22 mouse cellular contexts compared by ENCODE assay signal in genomic region chr15:86798474-86799178, GRCm38 (mm10).
A peak's percentile ranks its signal among the peaks of the same experiment; 100 is the strongest.
DNase-seq lines count a peak whose midpoint lies in the region; ATAC-seq lines count a peak whose summit lies in the region.
"Had no signal": no experiment of that assay in that cellular context is flagged by ENCODE, and none has a peak within 500 bp of the region (broad histone marks: within the 10 kb centered on the region; RNA-seq: fewer than 3 reads in every experiment).

No protein-coding gene starts in this region.

- ATAC-seq in neural tube, embryonic 12.5 days (ENCODE audit: low FRiP score, low read depth): peak; percentile 33; the same call in 1 of the 2 replicates
- no peak for ATAC-seq in liver, embryonic 12.5 days
- no peak for ATAC-seq in heart, embryonic 11.5 days (replicated peaks; ENCODE audit: insufficient number of reproducible peaks, low FRiP score, low TSS enrichment)
- ATAC-seq: CD4-positive, CD25-positive, alpha-beta regulatory T cell, adult 4 months; hindbrain, embryonic 16.5 days; intestine, embryonic 16.5 days; lung, postnatal 0 days; midbrain, embryonic 13.5 days had no signal

- WGBS in neural tube, embryonic 12.5 days: 71% methylated on average over 9 of the region's 9 CpGs
- WGBS in liver, embryonic 12.5 days (ENCODE audit: insufficient replicate concordance): 82% methylated on average over 9 of the region's 9 CpGs
- 84% methylated on average over 9 of the region's 9 CpGs for WGBS in heart, embryonic 11.5 days (ENCODE audit: insufficient replicate concordance)

- no peaks in the 10 kb centered on the region for H3K4me1 ChIP-seq in neural tube, embryonic 12.5 days
- H3K4me1 ChIP-seq in liver, embryonic 12.5 days: no peaks in the 10 kb centered on the region
- no peaks in the 10 kb centered on the region for H3K4me1 ChIP-seq in heart, embryonic 11.5 days (ENCODE audit: control insufficient read depth, insufficient read depth, low read length)
- H3K4me1 ChIP-seq: liver, embryonic 15.5 days; midbrain, embryonic 13.5 days; stomach, embryonic 15.5 days had no signal

- H3K4me3 ChIP-seq in neural tube, embryonic 12.5 days: no peak overlapping the region
- no peak overlapping the region for H3K4me3 ChIP-seq in liver, embryonic 12.5 days
- H3K4me3 ChIP-seq in heart, embryonic 11.5 days (ENCODE audit: low read depth, low read length): no peak overlapping the region
- H3K4me3 ChIP-seq: left cerebral cortex, adult 2 months; liver, embryonic 15.5 days; midbrain, embryonic 13.5 days; stomach, embryonic 15.5 days had no signal

- DNase-seq in embryo, embryonic 11 days: peak; percentile 6
- no peak for DNase-seq in embryo, embryonic 10 days (ENCODE audit: low spot score)
- DNase-seq in neural tube, embryonic 10.5 days (ENCODE audit: extremely low spot score, low spot score): no peak
- peak; percentile 7 for DNase-seq in forelimb bud, embryonic 11.5 days (ENCODE audit: low read depth, low spot score)
- no peak for DNase-seq in kidney, postnatal 10 days
- DNase-seq: adrenal gland, postnatal 14 days; heart, adult 11 months; heart, postnatal 36 days; right cerebral cortex, postnatal 25 days; thymus, adult 18-20 months; thymus, postnatal 4 days had no signal

- no peaks in the 10 kb centered on the region for H3K27me3 ChIP-seq in neural tube, embryonic 12.5 days (replicated peaks)
- H3K27me3 ChIP-seq in liver, embryonic 12.5 days (replicated peaks): no peaks in the 10 kb centered on the region
- H3K27me3 ChIP-seq in heart, embryonic 11.5 days (ENCODE audit: control insufficient read depth, insufficient read depth, low read length): no peaks in the 10 kb centered on the region
- H3K27me3 ChIP-seq: liver, embryonic 15.5 days; midbrain, embryonic 13.5 days; stomach, embryonic 15.5 days had no signal

- H3K4me2 ChIP-seq in neural tube, embryonic 12.5 days (replicated peaks): no peak overlapping the region
- no peak overlapping the region for H3K4me2 ChIP-seq in liver, embryonic 12.5 days
- H3K4me2 ChIP-seq in heart, embryonic 11.5 days: no peak overlapping the region
- H3K4me2 ChIP-seq: liver, embryonic 15.5 days; midbrain, embryonic 13.5 days; stomach, embryonic 15.5 days had no signal

- no peaks in the 10 kb centered on the region for H3K36me3 ChIP-seq in neural tube, embryonic 12.5 days
- H3K36me3 ChIP-seq in liver, embryonic 12.5 days: no peaks in the 10 kb centered on the region
- H3K36me3 ChIP-seq in heart, embryonic 11.5 days (ENCODE audit: control insufficient read depth, insufficient read depth, low read length): no peaks in the 10 kb centered on the region
- H3K36me3 ChIP-seq: liver, embryonic 15.5 days; midbrain, embryonic 13.5 days; stomach, embryonic 15.5 days had no signal

- H3K27ac ChIP-seq in neural tube, embryonic 12.5 days: no peak overlapping the region
- H3K27ac ChIP-seq in liver, embryonic 12.5 days: no peak overlapping the region
- H3K27ac ChIP-seq in heart, embryonic 11.5 days (ENCODE audit: low read depth, low read length): no peak overlapping the region
- H3K27ac ChIP-seq: left cerebral cortex, adult 2 months; liver, embryonic 15.5 days; midbrain, embryonic 13.5 days; stomach, embryonic 15.5 days had no signal

- H3K9ac ChIP-seq in neural tube, embryonic 12.5 days: no peak overlapping the region
- H3K9ac ChIP-seq in liver, embryonic 12.5 days: no peak overlapping the region
- no peak overlapping the region for H3K9ac ChIP-seq in heart, embryonic 11.5 days (ENCODE audit: low read depth, low read length)
- H3K9ac ChIP-seq: liver, embryonic 15.5 days; midbrain, embryonic 13.5 days; stomach, embryonic 15.5 days had no signal

- H3K9me3 ChIP-seq in neural tube, embryonic 12.5 days: no peaks in the 10 kb centered on the region
- no peaks in the 10 kb centered on the region; the same call in 1 of the 2 replicates for H3K9me3 ChIP-seq in liver, embryonic 12.5 days (replicated peaks)
- no peaks in the 10 kb centered on the region for H3K9me3 ChIP-seq in heart, embryonic 11.5 days (replicated peaks; ENCODE audit: control insufficient read depth, low read length)
- H3K9me3 ChIP-seq: liver, embryonic 15.5 days; midbrain, embryonic 13.5 days; stomach, embryonic 15.5 days had no signal

Comparison
In these comparisons a context has a peak if more than half of its experiments do, and no peak if none do; other contexts are left out.
1. DNase-seq: peak in embryo, embryonic 11 days (single experiment) and forelimb bud, embryonic 11.5 days (single experiment); none in embryo, embryonic 10 days (single experiment), neural tube, embryonic 10.5 days (single experiment) and kidney, postnatal 10 days (single experiment).